Mouse (Mus musculus) left cerebral cortex, adult 2 months (tissue): Measurements from ENCODE around the gene Sdf4. TPM values are rescaled to one million over a fixed set of nuclear protein-coding genes. Genes with fewer than 3 reads are reported as not detected.

Source experiments
- DNase-seq, 2 experiments: peaks; one replicate each; pipeline ENCODE4 v3.0.0; 2021 to 2022; ENCODE audit warnings: low spot score in 2 of 2, mixed read lengths in 1 of 2; ENCODE audit errors: extremely low spot score in 1 of 2
- H3K27ac ChIP-seq: fragments of 200-600 bp; 2 replicates; pipeline ENCODE4 v1.8.1; 2022
- H3K4me3 ChIP-seq: fragments of 200-600 bp; 2 replicates; pipeline ENCODE4 v1.8.1; 2022
- CTCF ChIP-seq: fragments of 200-600 bp; IDR thresholded peaks from 2 replicates; pipeline ENCODE4 v1.8.1; 2022; ENCODE audit warnings: antibody characterized with exemption, mild to moderate bottlenecking, moderate library complexity
- intact Hi-C: fragments of 180-260 bp; cut with DNase I; formaldehyde crosslinking; loops from one replicate; pipeline ENCODE4 v1.15.1; 2025
- total RNA-seq, 2 experiments: library from RNA; stranded (reverse); gene quantifications; 2 replicates each; pipeline ENCODE4 v1.2.3; 2021

The Sdf4 gene
- total RNA-seq, 2 experiments from 2014 or later: 187 to 193 TPM

DNA sequence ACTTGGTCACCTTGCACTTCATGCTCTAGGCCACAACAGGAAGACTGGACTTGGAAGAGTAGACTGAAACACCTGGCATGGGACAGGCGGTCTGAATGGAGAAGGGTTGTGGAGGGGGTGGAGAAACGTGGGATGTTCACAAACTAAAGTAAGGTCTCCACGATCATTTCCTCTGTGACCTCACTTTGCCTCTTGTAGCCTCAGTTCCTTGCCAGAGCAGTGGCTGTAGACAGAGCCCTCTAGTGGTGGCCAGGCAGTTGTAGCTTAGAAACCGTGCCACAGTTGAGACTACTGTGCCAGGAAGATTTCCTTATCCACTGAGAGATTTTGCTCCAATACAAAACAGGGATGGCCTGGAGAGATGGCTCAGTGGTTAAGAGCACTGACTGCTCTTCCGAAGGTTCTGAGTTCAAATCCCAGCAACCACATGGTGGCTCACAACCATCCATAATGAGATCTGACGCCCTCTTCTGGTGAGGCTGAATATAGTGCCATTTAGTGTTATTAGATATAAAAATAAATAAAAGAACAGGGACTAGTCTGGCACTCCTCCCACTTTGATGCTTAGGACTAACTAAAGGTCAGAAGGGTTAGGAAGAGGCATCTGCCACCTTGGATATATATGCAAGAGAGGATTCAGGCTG lies 40.9 kb downstream of the Sdf4 start:
- no peak overlapping the region for H3K4me3 ChIP-seq
- DNase-seq: no peak
- no peak overlapping the region for H3K27ac ChIP-seq
- peak; percentile 68 for TF ChIP-seq CTCF
- intact Hi-C loops: loop anchor here (2.0 kb wide), 1 partner anchor 75 kb away; the partner anchor contains the start of gene 9430015G10Rik

- no peak overlapping the region for H3K27ac ChIP-seq
- no peak for TF ChIP-seq CTCF
- DNase-seq: no peak
- H3K4me3 ChIP-seq: no peak overlapping the region
- intact Hi-C loops: no loop called here
Observed at GRCm38 (mm10) chr4:156034301-156034700, 41.6 kb downstream of the Sdf4 start.

- intact Hi-C loops: no loop called here
- no peak for DNase-seq
- 0 out of 2 replicates have a peak overlapping the region, but pooled peaks have one; percentile 9 for H3K4me3 ChIP-seq
- TF ChIP-seq CTCF: no peak
- no peak overlapping the region for H3K27ac ChIP-seq
Observed at GRCm38 (mm10) chr4:156034901-156035300, 42.2 kb downstream of the Sdf4 start.

- H3K4me3 ChIP-seq: no peak overlapping the region
- H3K27ac ChIP-seq: no peak overlapping the region
- no peak for TF ChIP-seq CTCF
- intact Hi-C loops: no loop called here
- no peak for DNase-seq
Observed at GRCm38 (mm10) chr4:156044754-156045153, 52.1 kb downstream of the Sdf4 start.

DNA sequence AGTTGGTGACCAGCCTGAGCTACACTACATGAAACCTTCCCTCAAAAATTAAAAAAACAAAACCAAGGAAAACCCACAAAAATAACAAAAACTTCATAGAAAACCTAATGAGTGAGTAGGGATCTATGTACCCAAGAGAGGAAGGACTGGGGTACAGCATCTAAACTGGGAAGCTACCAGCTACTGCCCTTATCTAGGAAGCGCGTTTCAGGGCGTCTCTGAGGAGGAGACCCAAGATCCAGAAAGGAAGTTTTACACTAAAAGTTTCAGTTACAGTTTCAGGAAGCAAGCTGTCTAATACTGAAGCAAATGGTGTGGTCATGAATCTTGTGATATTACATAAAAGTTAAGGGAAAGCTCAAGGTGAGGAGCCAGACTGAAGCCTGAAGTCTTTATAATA lies 57.1 kb downstream of the Sdf4 start:
- intact Hi-C loops: no loop called here
- DNase-seq: no peak
- H3K27ac ChIP-seq: no peak overlapping the region
- H3K4me3 ChIP-seq: no peak overlapping the region
- TF ChIP-seq CTCF: no peak

- no peak overlapping the region for H3K4me3 ChIP-seq
- TF ChIP-seq CTCF: no peak
- DNase-seq: no peak
- intact Hi-C loops: no loop called here
- no peak overlapping the region for H3K27ac ChIP-seq
Observed at GRCm38 (mm10) chr4:156050391-156050980, 57.8 kb downstream of the Sdf4 start.

GRCm38 (mm10) chr4:156053113-156053512 lies 60.4 kb downstream of the Sdf4 start:
- no peak overlapping the region for H3K4me3 ChIP-seq
- no peak for TF ChIP-seq CTCF
- H3K27ac ChIP-seq: no peak overlapping the region
- no peak for DNase-seq
- intact Hi-C loops: no loop called here

DNA sequence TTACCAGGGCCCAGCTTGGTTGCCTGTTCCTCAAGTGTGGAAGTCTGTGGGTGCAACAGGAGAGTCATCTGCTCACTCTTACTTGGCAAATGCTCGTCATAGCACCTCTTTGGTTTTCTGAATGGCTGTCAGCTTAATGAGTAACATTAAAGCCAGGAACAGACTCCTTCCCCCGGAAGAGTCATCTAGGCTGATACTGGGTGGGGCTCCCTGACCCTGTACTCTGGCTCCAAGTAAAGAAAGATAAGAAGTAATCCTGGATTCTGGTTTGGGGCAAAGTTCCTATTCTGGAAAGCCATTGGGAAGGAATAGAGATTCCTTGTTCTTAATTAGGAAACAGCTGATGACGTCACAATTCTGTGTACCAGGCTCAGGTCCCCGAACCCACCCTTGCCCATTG lies 61.5 kb downstream of the Sdf4 start:
- Histone ChIP-seq H3K4me3 (no peak overlapping the region), H3K27ac (no peak overlapping the region)
- DNase-seq: no peak
- intact Hi-C loops: no loop called here
- no peak for TF ChIP-seq CTCF

GRCm38 (mm10) chr4:156054606-156055005 lies 61.9 kb downstream of the Sdf4 start:
- no peak for DNase-seq
- intact Hi-C loops: no loop called here
- H3K27ac ChIP-seq: no peak overlapping the region
- no peak overlapping the region for H3K4me3 ChIP-seq
- no peak for TF ChIP-seq CTCF

GRCm38 (mm10) chr4:156055173-156055572 lies 62.5 kb downstream of the Sdf4 start:
- DNase-seq: no peak
- intact Hi-C loops: no loop called here
- H3K27ac ChIP-seq: no peak overlapping the region
- no peak overlapping the region for H3K4me3 ChIP-seq
- TF ChIP-seq CTCF: no peak

GRCm38 (mm10) chr4:156057702-156058101 lies 65.0 kb downstream of the Sdf4 start:
- intact Hi-C loops: no loop called here
- DNase-seq: no peak
- Histone ChIP-seq H3K27ac (no peak overlapping the region), H3K4me3 (no peak overlapping the region)
- TF ChIP-seq CTCF: no peak

DNA sequence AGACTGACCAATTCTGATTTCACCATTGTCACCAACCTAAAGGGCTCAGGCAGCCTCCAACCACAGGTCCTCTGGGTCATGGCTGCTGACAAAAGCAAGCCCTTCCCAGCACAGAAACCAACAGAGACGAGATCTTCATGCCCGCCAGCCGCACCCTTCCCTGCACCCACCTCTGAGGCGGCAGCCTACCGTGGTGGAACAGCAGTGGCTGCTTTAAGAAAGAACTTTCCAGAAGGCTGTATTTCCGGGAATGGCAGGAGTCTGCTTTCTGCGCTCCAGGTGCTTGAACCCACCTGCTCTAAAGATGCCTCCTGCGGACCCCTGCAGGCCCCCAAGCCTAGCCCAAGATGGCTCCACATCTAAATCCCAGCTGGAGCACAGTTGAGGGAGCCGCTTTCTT lies 66.2 kb downstream of the Sdf4 start:
- H3K4me3 ChIP-seq: no peak overlapping the region

DNA sequence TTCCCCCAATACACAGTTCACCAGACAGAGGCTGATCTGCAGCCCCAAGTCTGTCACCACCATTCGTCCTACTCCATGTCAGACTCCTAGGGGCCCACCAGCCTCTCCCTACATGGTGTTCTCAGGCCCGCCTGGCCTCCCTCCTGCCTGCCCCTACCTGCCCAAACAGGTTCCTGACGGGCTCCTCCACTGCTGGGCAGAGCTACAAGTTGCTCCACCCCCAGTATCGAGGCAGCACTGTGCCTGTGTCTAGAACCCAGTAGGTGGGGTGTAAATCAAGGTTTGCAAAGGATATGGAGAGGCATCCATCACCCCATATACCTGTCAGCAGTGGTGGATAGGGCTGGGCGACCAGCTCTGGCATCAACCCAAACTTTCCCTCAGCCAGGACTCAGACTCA lies 66.6 kb downstream of the Sdf4 start, which contains the start of gene Ttll10:
TSS of gene Ttll10 (minus strand) at position 154 of the 400 bp plus-strand sequence.
- no peak within 1 kb of the TSS for H3K27ac ChIP-seq
- no peak for DNase-seq
- intact Hi-C loops: no loop called here
- H3K4me3 ChIP-seq: no peak within 1 kb of the TSS
- TF ChIP-seq CTCF: no peak

More for the DNA sequence above, 66.2 kb downstream of the Sdf4 start:
- H3K27ac ChIP-seq: no peak overlapping the region
- no peak for DNase-seq
- TF ChIP-seq CTCF: no peak
- intact Hi-C loops: no loop called here
